Mouse (Mus musculus) T-helper 1 cell (primary cell): ENCODE results near the gene Gm7980.
"Not testable (repeated sequence)": the region's sequence is repeated elsewhere in the genome, so short reads cannot be mapped to it uniquely, and the experiment has no call there.

Source experiments
- in situ Hi-C: fragments of 300-600 bp; cut with MboI, MseI; formaldehyde crosslinking; loops from one replicate; pipeline ENCODE4 v1.15.1; 2025; ENCODE audit warnings: high pct_unique_total_duplicates

Gene Gm7980

DNA sequence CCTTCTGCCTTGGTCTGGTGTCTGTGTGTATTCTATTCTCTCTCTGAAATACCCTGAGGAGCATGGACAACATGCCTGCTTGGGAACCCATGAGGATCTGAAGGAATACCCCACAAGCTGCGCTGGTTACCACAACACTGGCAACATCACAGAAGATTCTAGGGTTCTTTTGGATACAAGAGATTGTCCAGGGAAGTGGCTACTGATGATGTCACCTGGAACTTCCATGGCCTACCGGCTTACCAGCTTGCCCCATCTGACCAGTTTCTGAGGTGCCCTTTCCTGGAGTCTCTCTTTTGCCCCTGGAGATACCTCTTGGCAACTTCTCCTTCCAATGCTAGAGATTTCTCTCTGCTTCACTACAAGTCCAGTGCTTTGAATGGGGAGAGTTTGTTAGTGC, at the start of gene Gm7980:
Gm7980 (minus strand) TSS at position 101 of the 400 bp plus-strand sequence.
- in situ Hi-C loops = not testable (repeated sequence)

DNA sequence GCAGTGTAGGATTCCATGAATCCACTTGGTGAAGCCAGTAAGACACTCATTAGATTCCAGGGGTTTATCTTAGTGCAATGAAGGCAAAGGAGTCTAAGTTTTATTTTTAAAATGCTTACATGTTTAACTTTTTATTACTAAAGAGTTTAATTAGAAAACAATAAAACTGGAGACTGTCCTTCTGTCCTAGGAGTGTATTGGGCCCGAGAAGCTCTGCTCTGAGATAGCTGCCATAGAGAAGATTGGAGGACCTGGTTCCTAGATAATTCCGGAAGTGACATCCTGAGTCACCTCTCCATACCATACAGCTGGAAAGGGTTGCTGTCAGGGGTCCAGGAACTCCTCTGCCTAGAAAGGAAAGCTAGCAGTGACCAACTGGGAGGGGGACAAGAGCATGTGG, 36.6 kb upstream of the Gm7980 start, which contains the start of gene 1700024B05Rik:
1700024B05Rik (plus strand) TSS at position 301 of the 400 bp plus-strand sequence.
- in situ Hi-C loops = not testable (repeated sequence)

GRCm38 (mm10) chr14:41924649-41925048, 17.6 kb upstream of the Gm7980 start, which contains the start of gene 1700049E17Rik1:
1700049E17Rik1 (plus strand) TSS chr14:41924949.
- in situ Hi-C loops = loop anchor here (5.0 kb wide), 2 partner anchors 1258 to 1373 kb away; no protein-coding TSS in a partner anchor
